Mouse (Mus musculus) lung, postnatal 0 days (tissue): ENCODE measurements at regions not wholly inside any gene's neighbourhood (a gene's known extent, or its start where the extent isn't known, plus 50 kb on each side); places are given as distances from the start of the nearest gene placed in this dataset.

Experiments used
- CTCF ChIP-seq: IDR thresholded peaks from 2 replicates; pipeline ENCODE4 v1.5.1; 2016; ENCODE audit warnings: antibody characterized with exemption, mild to moderate bottlenecking
- EP300 ChIP-seq: IDR thresholded peaks from 2 replicates; pipeline ENCODE4 v1.6.1; 2016; ENCODE audit warnings: antibody characterized with exemption, mild to moderate bottlenecking, control low read depth

- no peak for TF ChIP-seq CTCF
- TF ChIP-seq EP300, result no peak
Measured at GRCm38 (mm10) chr9:77858127-77858794, 58.9 kb upstream of the Elovl5 start.
